Mouse (Mus musculus) left cerebral cortex, postnatal 4 days (tissue): Measurements from ENCODE around the gene Zfp46. TPM values are rescaled to one million over a fixed set of nuclear protein-coding genes. Genes with fewer than 3 reads are reported as not detected.

Source experiments
- DNase-seq: peaks from one replicate; pipeline ENCODE4 v3.0.0-alpha.2; 2022
- intact Hi-C: fragments of 180-260 bp; cut with DNase I; formaldehyde crosslinking; loops from one replicate; pipeline ENCODE4 v1.15.1; 2025
- total RNA-seq, 2 experiments: library from RNA; stranded (reverse); gene quantifications; 2 replicates each; pipeline ENCODE4 v1.2.3; 2021

Zfp46 gene
- total RNA-seq, 2 experiments from 2014 or later = 102 to 108 TPM

GRCm38 (mm10) chr4:136263555-136263954 is 20.9 kb upstream of the Zfp46 start:
- intact Hi-C loops = no loop called here
- DNase-seq = no peak

DNA sequence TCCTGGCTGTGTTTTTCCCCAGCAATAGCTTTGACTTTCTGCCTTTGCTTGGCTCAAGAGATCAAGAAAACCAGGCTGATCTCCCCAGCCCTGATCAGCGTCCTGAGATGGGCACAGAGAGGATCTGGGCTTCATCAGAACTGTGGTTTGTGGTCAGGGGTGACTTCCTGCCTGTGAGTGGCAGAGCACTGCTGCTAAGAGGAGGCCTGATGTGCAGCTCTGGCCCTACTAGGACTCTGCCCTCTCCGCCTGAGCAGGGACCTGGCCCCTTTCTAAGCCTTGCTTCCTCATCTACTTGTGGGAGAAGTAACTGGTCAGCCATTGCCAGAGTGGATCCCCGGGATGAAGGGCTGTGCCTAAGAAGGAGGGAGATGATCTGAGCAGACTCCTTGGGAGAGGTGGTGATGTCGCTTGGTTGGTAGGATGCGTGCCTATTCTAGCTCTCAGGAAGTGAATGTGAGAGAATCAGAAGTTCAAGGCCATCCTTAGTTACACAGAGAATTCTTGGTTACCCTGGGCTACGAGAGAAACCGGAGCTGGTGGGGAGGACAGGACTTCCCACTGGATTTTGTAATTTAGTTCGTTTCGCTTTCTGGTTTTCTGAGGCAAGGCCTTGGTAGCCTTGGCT is 17.7 kb upstream of the Zfp46 start:
- intact Hi-C loops = no loop called here
- DNase-seq = no peak

DNA sequence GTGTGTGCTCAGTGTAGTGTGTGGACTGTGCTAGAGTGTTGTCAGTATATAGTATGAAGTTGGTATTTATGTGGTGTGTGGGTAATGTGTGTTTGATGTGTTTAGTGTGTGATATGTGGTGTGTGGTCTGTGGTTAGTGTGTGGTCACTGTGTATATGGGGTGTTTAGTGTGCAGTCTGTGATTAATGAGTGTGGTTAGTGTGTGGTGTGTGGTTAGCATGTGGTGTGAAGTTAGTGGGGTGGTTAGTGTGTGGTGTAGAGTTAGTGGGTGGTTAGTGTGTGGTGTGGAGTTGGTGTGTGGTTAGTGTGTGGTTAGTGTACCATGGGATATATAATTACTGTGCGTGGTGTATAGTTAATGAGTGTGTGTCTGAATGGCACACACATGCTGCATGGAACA is 15.6 kb upstream of the Zfp46 start:
- no peak for DNase-seq
- intact Hi-C loops = no loop called here

GRCm38 (mm10) chr4:136270648-136271047 is 13.8 kb upstream of the Zfp46 start:
- intact Hi-C loops = no loop called here
- DNase-seq = no peak

DNA sequence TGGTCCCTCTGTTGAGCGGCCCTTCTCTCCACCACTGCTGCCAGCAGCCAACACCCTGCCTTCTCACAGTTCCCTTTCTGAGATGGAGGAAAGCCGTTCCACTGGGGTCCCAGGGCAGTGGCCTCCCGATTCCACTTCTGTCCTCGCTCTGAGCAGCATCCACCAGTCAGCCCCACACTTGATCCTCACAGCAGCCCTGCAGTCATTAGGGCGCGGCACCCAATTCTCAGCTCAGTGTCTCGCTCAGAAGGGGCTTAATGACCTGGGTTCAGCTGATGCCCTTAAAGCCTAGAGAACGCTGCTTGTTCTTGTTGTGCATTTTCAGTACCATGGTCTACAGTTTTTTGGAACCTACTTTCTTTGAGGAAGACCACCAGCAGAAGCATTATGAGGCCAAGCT is 3.4 kb upstream of the Zfp46 start:
- intact Hi-C loops = no loop called here
- DNase-seq = no peak

- intact Hi-C loops = no loop called here
- no peak for DNase-seq
Measured at GRCm38 (mm10) chr4:136281611-136282010, 2.9 kb upstream of the Zfp46 start.

GRCm38 (mm10) chr4:136282621-136283480 is 1.6 kb upstream of the Zfp46 start:
- DNase-seq = no peak
- intact Hi-C loops = no loop called here

GRCm38 (mm10) chr4:136283783-136284182 is 700 bp upstream of the Zfp46 start:
- intact Hi-C loops = no loop called here
- no peak for DNase-seq

GRCm38 (mm10) chr4:136284891-136285290 is 408 bp downstream of the Zfp46 start:
- intact Hi-C loops = no loop called here
- no peak for DNase-seq

- DNase-seq = peak; percentile 96
- intact Hi-C loops = no loop called here
Measured at GRCm38 (mm10) chr4:136285348-136285810, 896 bp downstream of the Zfp46 start.

DNA sequence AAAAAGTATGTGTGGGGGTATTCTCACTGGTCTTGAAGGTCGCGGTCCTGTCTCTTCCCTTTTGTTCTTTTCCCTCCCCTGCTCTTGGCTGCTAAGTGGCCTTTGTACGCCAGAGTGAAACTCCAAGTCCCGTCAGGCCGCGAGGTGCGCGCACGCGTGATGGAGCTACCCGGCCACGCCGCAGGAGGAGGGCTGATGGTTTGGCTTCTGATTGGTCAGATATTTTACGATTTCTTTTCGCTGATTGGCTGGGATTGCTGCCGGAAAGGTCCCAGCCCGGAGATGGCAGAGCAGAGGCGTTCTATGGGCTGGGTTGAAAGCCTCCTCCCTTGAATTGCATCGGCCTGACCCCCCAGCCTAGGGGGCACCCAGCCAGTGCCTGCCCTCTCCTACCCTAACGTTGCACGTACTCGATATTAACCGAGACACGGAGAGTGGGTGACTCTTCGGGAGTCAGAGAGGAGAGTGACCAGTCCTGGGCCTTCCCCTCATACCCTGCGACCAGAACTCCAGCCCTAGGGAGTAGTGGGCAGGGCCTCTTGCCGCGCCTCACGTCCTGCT is 1.4 kb downstream of the Zfp46 start:
- intact Hi-C loops = no loop called here
- peak; percentile 98 for DNase-seq

GRCm38 (mm10) chr4:136289918-136290780 is 5.7 kb downstream of the Zfp46 start:
- intact Hi-C loops = no loop called here
- DNase-seq = no peak

DNA sequence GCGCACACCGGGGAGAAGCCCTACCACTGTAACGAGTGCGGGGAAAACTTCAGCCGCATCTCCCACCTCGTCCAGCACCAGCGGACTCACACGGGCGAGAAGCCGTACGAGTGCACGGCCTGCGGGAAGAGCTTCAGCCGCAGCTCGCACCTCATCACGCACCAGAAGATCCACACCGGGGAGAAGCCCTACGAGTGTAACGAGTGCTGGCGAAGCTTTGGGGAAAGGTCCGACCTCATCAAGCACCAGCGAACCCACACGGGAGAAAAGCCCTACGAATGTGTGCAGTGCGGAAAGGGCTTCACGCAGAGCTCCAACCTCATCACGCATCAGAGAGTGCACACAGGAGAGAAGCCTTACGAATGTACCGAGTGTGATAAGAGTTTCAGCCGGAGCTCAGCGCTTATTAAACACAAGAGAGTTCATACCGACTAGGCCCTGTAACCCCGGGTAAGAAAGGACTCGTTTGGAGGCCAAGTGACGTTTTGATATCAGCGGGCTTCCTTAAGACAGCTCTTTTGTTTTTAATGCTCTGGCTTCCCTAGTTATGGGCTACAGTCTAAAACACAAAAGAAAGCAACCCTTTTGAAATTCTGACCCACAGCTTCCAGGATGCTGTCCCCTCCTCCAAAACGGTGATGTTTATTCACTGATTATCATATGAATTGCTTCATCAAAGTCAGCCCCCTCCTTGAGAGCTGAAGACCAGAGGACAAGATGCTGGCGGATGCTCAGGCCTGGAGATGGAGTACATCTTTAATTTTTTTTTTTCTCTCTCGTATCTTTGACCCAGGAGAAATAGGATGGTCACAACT is 6.5 kb downstream of the Zfp46 start:
- intact Hi-C loops = no loop called here
- DNase-seq = no peak

- intact Hi-C loops = no loop called here
- DNase-seq = no peak
Measured at GRCm38 (mm10) chr4:136291692-136292091, 7.2 kb downstream of the Zfp46 start.

- no peak for DNase-seq
- intact Hi-C loops = no loop called here
Measured at GRCm38 (mm10) chr4:136295941-136296340, 11.5 kb downstream of the Zfp46 start.

DNA sequence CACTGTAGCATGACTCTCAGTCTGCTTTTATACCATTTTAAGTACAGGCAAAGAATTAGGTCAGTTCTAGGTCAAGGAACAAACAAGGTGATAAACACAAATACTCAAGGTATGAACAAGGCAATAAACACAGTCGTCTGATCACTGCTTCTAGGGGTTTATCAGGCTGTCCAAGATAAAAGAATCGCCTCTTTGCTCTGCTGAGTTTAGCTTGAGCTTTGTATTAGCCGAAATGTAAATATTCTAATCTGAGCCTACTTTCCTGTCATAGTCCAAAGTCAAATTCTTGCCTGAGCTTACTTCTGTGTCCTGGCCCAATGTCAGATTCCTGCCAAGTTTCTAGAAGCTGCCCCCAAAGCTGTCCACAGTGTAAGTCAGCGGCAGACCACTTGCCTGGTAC is 18.0 kb downstream of the Zfp46 start:
- DNase-seq = no peak
- intact Hi-C loops = no loop called here

GRCm38 (mm10) chr4:136304181-136304580 is 19.7 kb downstream of the Zfp46 start:
- DNase-seq = no peak
- intact Hi-C loops = no loop called here

DNA sequence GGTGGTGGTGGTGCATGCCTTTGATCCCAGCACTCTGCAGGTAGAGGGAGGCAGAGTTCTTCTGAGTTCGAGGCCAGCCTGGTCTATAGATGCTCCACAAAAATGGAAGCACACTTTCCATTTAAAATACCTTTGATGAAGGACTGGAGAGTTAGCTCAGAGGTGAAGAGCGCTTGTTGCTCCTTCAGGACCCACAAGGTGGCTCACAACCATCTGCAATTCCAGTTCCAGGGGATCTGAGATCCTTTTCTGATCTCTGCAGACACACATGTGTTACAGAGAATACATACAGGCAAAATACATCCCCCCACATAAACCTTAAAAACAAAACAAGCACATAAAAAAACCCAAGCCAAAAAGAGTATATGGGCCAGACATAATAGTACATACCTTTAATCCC is 23.9 kb downstream of the Zfp46 start:
- no peak for DNase-seq
- intact Hi-C loops = no loop called here

DNA sequence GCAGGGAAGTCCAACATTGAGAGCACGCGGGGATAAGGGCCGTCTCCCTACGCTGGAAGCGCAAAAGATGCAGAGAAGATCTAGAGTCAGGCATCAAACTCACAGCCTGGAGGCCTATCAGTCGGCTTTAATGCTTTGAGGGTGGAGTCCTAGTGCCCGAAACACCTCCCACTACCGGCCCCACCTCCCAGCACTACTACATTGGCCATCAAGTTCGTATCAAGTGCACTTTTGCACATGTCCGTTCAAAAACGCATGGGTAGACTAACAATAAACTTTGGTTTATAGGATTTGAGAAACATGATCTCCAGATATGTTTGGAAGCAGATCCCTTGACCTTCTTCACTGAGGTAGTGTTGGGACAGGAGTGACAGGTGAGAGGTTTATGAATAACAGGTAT is 25.3 kb downstream of the Zfp46 start:
- intact Hi-C loops = no loop called here
- peak; percentile 13 for DNase-seq
